ENCODE assay signal across 10 mouse cellular contexts in the genomic region with DNA sequence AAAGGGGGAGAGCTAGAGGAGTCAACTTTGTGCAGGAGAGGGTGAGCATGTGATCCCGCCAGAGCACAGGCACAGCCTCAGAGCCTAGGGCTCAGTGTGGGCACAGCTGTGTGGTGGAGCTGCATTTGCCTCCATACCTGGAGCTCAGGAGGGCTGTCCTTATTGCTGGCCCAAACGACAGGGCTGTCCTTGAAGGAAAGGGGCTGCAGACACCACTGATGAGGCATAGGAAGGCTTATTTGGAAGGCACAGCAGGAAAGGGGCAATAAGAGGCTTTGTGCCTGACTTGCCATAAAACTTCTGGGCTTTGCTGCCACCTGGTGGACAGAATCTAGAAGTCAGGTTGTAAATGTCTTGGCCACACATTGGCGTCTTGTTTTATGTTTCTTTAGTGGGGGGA. TPM values are rescaled to one million over a fixed set of nuclear protein-coding genes. Genes with fewer than 3 reads are reported as not detected.
DNase-seq lines count a peak whose midpoint lies in the region; ATAC-seq and TF ChIP-seq lines count a peak whose summit lies in the region.
"Had no signal": no experiment of that assay in that cellular context is flagged by ENCODE, and none has a peak within 500 bp of the region (broad histone marks: within the 10 kb centered on the region; RNA-seq: fewer than 3 reads in every experiment).

No protein-coding gene starts in this region.

- H3K4me2 ChIP-seq in forebrain, embryonic 14.5 days (ENCODE audit: low read length), result no peak overlapping the region
- H3K4me2 ChIP-seq in hindbrain, embryonic 15.5 days, result no peak overlapping the region
- H3K4me2 ChIP-seq: stomach, embryonic 15.5 days had no signal

- DNase-seq in spleen, adult 2 months (ENCODE audit: low read depth in 1 of 2, low spot score in 2 of 2), result peak in 1 of 2 experiments; percentile 39
- DNase-seq in spleen, adult 12 weeks (ENCODE audit: low spot score), result no peak
- DNase-seq in cerebellum, adult 11 months, result peak; percentile 48
- DNase-seq in forebrain, embryonic 14.5 days (ENCODE audit: low spot score), result peak; percentile 92
- peak; percentile 62 to 75 for DNase-seq in left cerebral cortex, postnatal 36 days (ENCODE audit: low spot score in 2 of 2)
- DNase-seq in testis, postnatal 10 days (ENCODE audit: low spot score), result peak; percentile 84

- H3K36me3 ChIP-seq in spleen, adult 2 months (ENCODE audit: control insufficient read depth, insufficient read depth, low read length), result no peaks in the 10 kb centered on the region
- H3K36me3 ChIP-seq in forebrain, embryonic 14.5 days (ENCODE audit: control insufficient read depth, insufficient read depth, low read length), result no peaks in the 10 kb centered on the region
- H3K36me3 ChIP-seq in hindbrain, embryonic 15.5 days, result no peaks in the 10 kb centered on the region
- H3K36me3 ChIP-seq: stomach, embryonic 15.5 days had no signal

- no peaks in the 10 kb centered on the region for H3K9me3 ChIP-seq in forebrain, embryonic 14.5 days (replicated peaks; ENCODE audit: control insufficient read depth, low read length)
- no peaks in the 10 kb centered on the region for H3K9me3 ChIP-seq in hindbrain, embryonic 15.5 days
- H3K9me3 ChIP-seq: stomach, embryonic 15.5 days had no signal

- ATAC-seq in forebrain, embryonic 14.5 days, result peak; percentile 37; the same call in 1 of the 2 replicates
- ATAC-seq in hindbrain, embryonic 15.5 days (ENCODE audit: low FRiP score, low read depth), result peak; percentile 54; the same call in 1 of the 2 replicates
- ATAC-seq in monocyte, adult 5-6 weeks (replicated peaks; ENCODE audit: insufficient number of reproducible peaks, low FRiP score, low TSS enrichment, poor library complexity, severe bottlenecking), result peak; percentile 50; the same call in 1 of the 2 replicates

- no peak overlapping the region for H3K27ac ChIP-seq in spleen, adult 2 months (ENCODE audit: insufficient read depth, low read length)
- no peak overlapping the region for H3K27ac ChIP-seq in forebrain, embryonic 14.5 days (ENCODE audit: low read depth, low read length)
- no peak overlapping the region for H3K27ac ChIP-seq in hindbrain, embryonic 15.5 days (replicated peaks)
- H3K27ac ChIP-seq: stomach, embryonic 15.5 days had no signal

- H3K4me3 ChIP-seq in spleen, adult 2 months (ENCODE audit: extremely low read depth, insufficient read depth, insufficient read length), result no peak overlapping the region
- no peak overlapping the region for H3K4me3 ChIP-seq in forebrain, embryonic 14.5 days (ENCODE audit: low read depth, low read length)
- no peak overlapping the region for H3K4me3 ChIP-seq in hindbrain, embryonic 15.5 days
- H3K4me3 ChIP-seq: stomach, embryonic 15.5 days had no signal

- no peak overlapping the region for H3K9ac ChIP-seq in forebrain, embryonic 14.5 days (ENCODE audit: low read length)
- no peak overlapping the region for H3K9ac ChIP-seq in hindbrain, embryonic 15.5 days
- H3K9ac ChIP-seq: stomach, embryonic 15.5 days had no signal

- peak; percentile 46; the same call in 1 of the 2 replicates for TF ChIP-seq CTCF in spleen, adult 2 months (IDR thresholded peaks at IDR 0.05; ENCODE audit: extremely low read depth, insufficient read depth, insufficient read length, insufficient replicate concordance)

- WGBS in spleen, adult 2 months, result 28% methylated on average over 3 of the region's 3 CpGs
- 25% methylated on average over 3 of the region's 3 CpGs for WGBS in forebrain, embryonic 14.5 days
- 26% methylated on average over 3 of the region's 3 CpGs for WGBS in hindbrain, embryonic 15.5 days

- intact Hi-C loops in left cerebral cortex, postnatal 36 days (cut with DNase I), result loop anchor here (1.0 to 2.0 kb wide), 2 partner anchors 79 to 248 kb away; no protein-coding TSS in a partner anchor

- TF ChIP-seq POLR2A in spleen, adult 2 months (IDR thresholded peaks at IDR 0.05; ENCODE audit: low read depth, low read length), result no peak

- no peaks in the 10 kb centered on the region for H3K27me3 ChIP-seq in spleen, adult 2 months (ENCODE audit: control insufficient read depth, insufficient read depth, low read length)
- H3K27me3 ChIP-seq in forebrain, embryonic 14.5 days (replicated peaks; ENCODE audit: control insufficient read depth, insufficient read depth, low read length), result no peaks in the 10 kb centered on the region
- H3K27me3 ChIP-seq in hindbrain, embryonic 15.5 days, result no peaks in the 10 kb centered on the region
- H3K27me3 ChIP-seq: stomach, embryonic 15.5 days had no signal

- no peaks in the 10 kb centered on the region for H3K4me1 ChIP-seq in spleen, adult 2 months (ENCODE audit: control insufficient read depth, insufficient read depth, insufficient read length)
- H3K4me1 ChIP-seq in forebrain, embryonic 14.5 days (ENCODE audit: control insufficient read depth, insufficient read depth, low read length), result peaks cover 14% of the 10 kb centered on the region
- peaks cover 9% of the 10 kb centered on the region for H3K4me1 ChIP-seq in hindbrain, embryonic 15.5 days (replicated peaks)
- H3K4me1 ChIP-seq: stomach, embryonic 15.5 days had no signal

RNA-seq across cellular contexts. Expression of gene Htr3a, which starts 16.9 kb away (rescaled TPM):
- 0.05 TPM in 1 of 2 replicates, not detected in the other for polyA plus RNA-seq in spleen, adult 2 months (2012; rRNA removed)
- polyA plus RNA-seq in forebrain, embryonic 14.5 days (2014; fragmentation: Nextera tagmentation; extraction: Ambion mirVana), result 4.2 and 4.8 TPM in 2 replicates
- polyA plus RNA-seq in hindbrain, embryonic 15.5 days (2015; fragmentation: Nextera tagmentation; extraction: Ambion mirVana), result 1.3 and 3.6 TPM in 2 replicates
- total RNA-seq in left cerebral cortex, postnatal 36 days (2021), result 1 to 10 TPM; 7.4 to 7.8 TPM
- total RNA-seq in monocyte, adult 5-6 weeks (2017), result not detected in 3 replicates
- polyA plus RNA-seq: gonadal fat pad, adult 2 months had no signal

RNA-seq across cellular contexts. Expression of gene Zbtb16, which starts 58.0 kb away (rescaled TPM):
- polyA plus RNA-seq in spleen, adult 2 months (2012; rRNA removed), result 2.5 and 3.1 TPM in 2 replicates
- polyA plus RNA-seq in forebrain, embryonic 14.5 days (2014; fragmentation: Nextera tagmentation; extraction: Ambion mirVana), result 2.3 and 3.7 TPM in 2 replicates
- 6.8 and 7.9 TPM in 2 replicates for polyA plus RNA-seq in hindbrain, embryonic 15.5 days (2015; fragmentation: Nextera tagmentation; extraction: Ambion mirVana)
- total RNA-seq in left cerebral cortex, postnatal 36 days (2021), result 10 to 100 TPM; 75.1 to 93.6 TPM
- total RNA-seq in monocyte, adult 5-6 weeks (2017), result 25.8 to 37.9 TPM (median 29.0 TPM) in 3 replicates
